Mouse (Mus musculus) heart, adult 2 months (tissue): ENCODE data around the gene Gtf2h5.

Experiments used
- CTCF ChIP-seq: fragments of 200-600 bp; IDR thresholded peaks from 2 replicates; pipeline ENCODE4 v1.8.1; 2022; ENCODE audit warnings: antibody characterized with exemption, mild to moderate bottlenecking, moderate library complexity
- EP300 ChIP-seq: fragments of 200-500 bp; IDR thresholded peaks from 2 replicates; pipeline ENCODE4 v1.6.1; 2011; ENCODE audit warnings: low read depth, low read length, control low read depth; ENCODE audit not compliant: insufficient read depth
- POLR2A ChIP-seq: fragments of 200-500 bp; IDR thresholded peaks from 2 replicates; pipeline ENCODE4 v1.6.1; 2011; ENCODE audit warnings: mild to moderate bottlenecking, low read depth, low read length, control low read depth; ENCODE audit not compliant: insufficient read depth

GRCm38 (mm10) chr17:6108175-6108574 is 28.6 kb downstream of the Gtf2h5 start:
- no peak for TF ChIP-seq POLR2A
- TF ChIP-seq CTCF: no peak
- no peak for TF ChIP-seq EP300
